Mouse (Mus musculus) CH12.LX (cell line): ENCODE measurements around the gene Mnd1. TPM values are rescaled to one million over a fixed set of nuclear protein-coding genes. Genes with fewer than 3 reads are reported as not detected.

ENCODE experiments used
- DNase-seq: peaks from one replicate; pipeline ENCODE4 v3.0.0-alpha.2; 2013; ENCODE audit errors: extremely low read depth
- H3K27ac ChIP-seq: 2 replicates; pipeline ENCODE4 v1.5.1; 2012; ENCODE audit warnings: low read depth, mild to moderate bottlenecking, control low read depth, moderate library complexity; ENCODE audit not compliant: insufficient read depth
- H3K27me3 ChIP-seq: replicated peaks from 2 replicates; pipeline ENCODE3; 2012; ENCODE audit warnings: inconsistent platforms
- H3K36me3 ChIP-seq, 2 experiments: replicated peaks in 1 of 2; 2 replicates each; pipeline versions ENCODE3 to v1.6.1; 2012; ENCODE audit warnings: inconsistent platforms in 1 of 2, low read length in 1 of 2, mild to moderate bottlenecking in 1 of 2, mixed read lengths in 1 of 2, moderate library complexity in 1 of 2; ENCODE audit not compliant: control insufficient read depth in 1 of 2, insufficient read depth in 1 of 2
- H3K4me1 ChIP-seq, 2 experiments: 2 replicates each; pipeline ENCODE4 v1.6.1; 2012; ENCODE audit warnings: inconsistent platforms in 1 of 2, moderate library complexity in 1 of 2; ENCODE audit not compliant: insufficient read depth in 2 of 2, control insufficient read depth in 1 of 2
- H3K4me2 ChIP-seq: 2 replicates; pipeline ENCODE4 v1.6.1; 2012; ENCODE audit warnings: low read depth, mild to moderate bottlenecking, control low read depth; ENCODE audit not compliant: poor library complexity, insufficient read depth, severe bottlenecking
- H3K4me3 ChIP-seq, 3 experiments: fragments of 150-350 bp in 1 of 3; sonication (generic) in 1 of 3; replicated peaks in 1 of 3; 2 replicates each; pipeline versions ENCODE3 to v1.5.1; 2011 to 2012; ENCODE audit warnings: low read depth in 2 of 3, low read length in 2 of 3, mild to moderate bottlenecking in 2 of 3, moderate library complexity in 2 of 3, control low read depth in 1 of 3, improper control_type of control experiment in 1 of 3, inconsistent platforms in 1 of 3, mixed read lengths in 1 of 3; ENCODE audit not compliant: poor library complexity in 1 of 3
- H3K79me2 ChIP-seq: replicated peaks from 2 replicates; pipeline ENCODE4 v1.6.1; 2012; ENCODE audit warnings: mild to moderate bottlenecking, moderate library complexity; ENCODE audit not compliant: control insufficient read depth, poor library complexity, insufficient read depth, severe bottlenecking; ENCODE audit errors: extremely low read depth
- H3K9ac ChIP-seq: 2 replicates; pipeline ENCODE4 v1.6.1; 2012; ENCODE audit warnings: low read depth, mild to moderate bottlenecking, control low read depth, moderate library complexity; ENCODE audit not compliant: insufficient read depth
- H3K9me3 ChIP-seq: replicated peaks from 2 replicates; pipeline ENCODE3; 2012; ENCODE audit warnings: low read length, inconsistent platforms, mixed read lengths
- BHLHE40 ChIP-seq: IDR thresholded peaks from 2 replicates; pipeline ENCODE4 v1.6.1; 2011; ENCODE audit warnings: mild to moderate bottlenecking, low read depth, low read length, improper control_type of control experiment
- CHD1 ChIP-seq: IDR thresholded peaks from 2 replicates; pipeline ENCODE4 v1.6.1; 2012; ENCODE audit warnings: low read depth, low read length, improper control_type of control experiment, inconsistent platforms
- CHD2 ChIP-seq: IDR thresholded peaks from 2 replicates; pipeline ENCODE4 v1.6.1; 2011; ENCODE audit warnings: low read length, improper control_type of control experiment
- E2F4 ChIP-seq: IDR thresholded peaks from 2 replicates; pipeline ENCODE4 v1.6.1; 2011; ENCODE audit warnings: low read depth, low read length, improper control_type of control experiment; ENCODE audit not compliant: insufficient replicate concordance
- ELF1 ChIP-seq: IDR thresholded peaks from 2 replicates; pipeline ENCODE4 v1.6.1; 2014; ENCODE audit warnings: low read depth, mild to moderate bottlenecking, inconsistent platforms, low read length, improper control_type of control experiment
- ETS1 ChIP-seq: conservative IDR thresholded peaks from 2 replicates; pipeline ENCODE4 v1.6.1; 2012; ENCODE audit warnings: low read depth, mild to moderate bottlenecking, inconsistent platforms, low read length, improper control_type of control experiment, moderate library complexity
- GABPA ChIP-seq: IDR thresholded peaks from 2 replicates; pipeline ENCODE4 v1.6.1; 2012; ENCODE audit warnings: low read depth, low read length, improper control_type of control experiment, inconsistent platforms; ENCODE audit not compliant: insufficient replicate concordance
- HCFC1 ChIP-seq: IDR thresholded peaks from 2 replicates; pipeline ENCODE4 v1.6.1; 2012; ENCODE audit warnings: low read depth, mild to moderate bottlenecking, inconsistent platforms, low read length, improper control_type of control experiment
- IRF4 ChIP-seq: IDR thresholded peaks from 2 replicates; pipeline ENCODE4 v1.6.1; 2014; ENCODE audit warnings: low read depth, mild to moderate bottlenecking, inconsistent platforms, low read length, improper control_type of control experiment
- JUND ChIP-seq: conservative IDR thresholded peaks from 2 replicates; pipeline ENCODE4 v1.6.1; 2011; ENCODE audit warnings: low read depth, low read length, improper control_type of control experiment
- KAT2A ChIP-seq: IDR thresholded peaks from 2 replicates; pipeline ENCODE4 v1.6.1; 2012; ENCODE audit warnings: low read length, improper control_type of control experiment, inconsistent platforms; ENCODE audit not compliant: insufficient replicate concordance
- MAFK ChIP-seq: IDR thresholded peaks from 2 replicates; pipeline ENCODE4 v1.6.1; 2011; ENCODE audit warnings: low read length, improper control_type of control experiment; ENCODE audit not compliant: insufficient replicate concordance
- MAX ChIP-seq: IDR thresholded peaks from 2 replicates; pipeline ENCODE4 v1.6.1; 2011; ENCODE audit warnings: low read length, improper control_type of control experiment
- MAZ ChIP-seq: IDR thresholded peaks from 2 replicates; pipeline ENCODE4 v1.6.1; 2012; ENCODE audit warnings: low read depth, mild to moderate bottlenecking, inconsistent platforms, low read length, improper control_type of control experiment, moderate library complexity
- MEF2A ChIP-seq: IDR thresholded peaks from 2 replicates; pipeline ENCODE4 v1.6.1; 2014; ENCODE audit warnings: low read depth, mild to moderate bottlenecking, inconsistent platforms, low read length, improper control_type of control experiment, borderline replicate concordance
- MXI1 ChIP-seq: IDR thresholded peaks from 2 replicates; pipeline ENCODE4 v1.6.1; 2011; ENCODE audit warnings: mild to moderate bottlenecking, low read depth, low read length, improper control_type of control experiment
- MYC ChIP-seq: IDR thresholded peaks from 2 replicates; pipeline ENCODE4 v1.6.1; 2011; ENCODE audit warnings: low read depth, mild to moderate bottlenecking, improper control_type of control experiment, low read length
- NELFE ChIP-seq: IDR thresholded peaks from 2 replicates; pipeline ENCODE4 v1.6.1; 2011; ENCODE audit warnings: low read depth, low read length, improper control_type of control experiment
- NRF1 ChIP-seq: IDR thresholded peaks from 2 replicates; pipeline ENCODE4 v1.6.1; 2014; ENCODE audit warnings: low read depth, mild to moderate bottlenecking, inconsistent platforms, low read length, improper control_type of control experiment, moderate library complexity
- RCOR1 ChIP-seq: conservative IDR thresholded peaks from 2 replicates; pipeline ENCODE4 v1.6.1; 2012; ENCODE audit warnings: low read depth, mild to moderate bottlenecking, inconsistent platforms, low read length, improper control_type of control experiment
- SIN3A ChIP-seq: IDR thresholded peaks from 2 replicates; pipeline ENCODE4 v1.6.1; 2012; ENCODE audit warnings: low read length, improper control_type of control experiment, inconsistent platforms
- SMC3 ChIP-seq: IDR thresholded peaks from 2 replicates; pipeline ENCODE4 v1.6.1; 2011; ENCODE audit warnings: low read depth, low read length, improper control_type of control experiment
- TBP ChIP-seq: conservative IDR thresholded peaks from 2 replicates; pipeline ENCODE4 v1.6.1; 2011; ENCODE audit warnings: low read depth, low read length, improper control_type of control experiment
- USF1 ChIP-seq: IDR thresholded peaks from 2 replicates; pipeline ENCODE4 v1.6.1; 2014; ENCODE audit warnings: low read depth, mild to moderate bottlenecking, inconsistent platforms, low read length, improper control_type of control experiment
- USF2 ChIP-seq: conservative IDR thresholded peaks from 2 replicates; pipeline ENCODE4 v1.6.1; 2011; ENCODE audit warnings: low read depth, low read length, improper control_type of control experiment
- ZC3H11A ChIP-seq: IDR thresholded peaks from 2 replicates; pipeline ENCODE4 v1.6.1; 2012; ENCODE audit warnings: low read depth, mild to moderate bottlenecking, inconsistent platforms, low read length, improper control_type of control experiment
- ZKSCAN1 ChIP-seq: IDR thresholded peaks from 2 replicates; pipeline ENCODE4 v1.6.1; 2012; ENCODE audit warnings: low read depth, inconsistent platforms, low read length, improper control_type of control experiment, borderline replicate concordance
- ZMIZ1 ChIP-seq: IDR thresholded peaks from 2 replicates; pipeline ENCODE4 v1.6.1; 2012; ENCODE audit warnings: low read depth, mild to moderate bottlenecking, inconsistent platforms, low read length, improper control_type of control experiment
- ZNF384 ChIP-seq: IDR thresholded peaks from 2 replicates; pipeline ENCODE4 v1.6.1; 2012; ENCODE audit warnings: low read depth, low read length, improper control_type of control experiment, inconsistent platforms
- dilution Hi-C: fragments of 300-500 bp; cut with MboI; formaldehyde crosslinking; loops from 2 replicates; pipeline ENCODE4 v1.14.3; 2020; ENCODE audit warnings: low sequenced_read_pairs; ENCODE audit not compliant: extremely low pct_unique_long_range_greater_than_20kb, extremely low pct_ligation_motif_present
- in situ Hi-C: fragments of 300-500 bp; cut with MboI; formaldehyde crosslinking; loops from 3 replicates; pipeline ENCODE4 v1.14.3; 2019; ENCODE audit warnings: low sequenced_read_pairs, low pct_ligation_motif_present, low pct_unique_long_range_greater_than_20kb, mixed read lengths
- polyA plus RNA-seq: library from polyadenylated mRNA; unstranded; fragments of >175 nt; gene quantifications from 2 replicates; pipeline ENCODE4 v1.2.1, GENCODE M21; 2012; ENCODE audit warnings: low read depth; ENCODE audit not compliant: insufficient read length
- total RNA-seq, 2 experiments: library from RNA; depleted of rRNA; stranded (reverse); fragments of 300-350 nt in 1 of 2; fragments of >200 nt in 1 of 2; gene quantifications; 2 replicates each; pipeline ENCODE4 v1.2.3; 2012 to 2014

The Mnd1 gene
- total and polyA plus RNA-seq, 3 experiments = 14.2 to 23.1 (median 19.0) TPM

- Histone ChIP-seq H3K27ac (no peak overlapping the region), H3K4me3 (no peak overlapping the region), H3K36me3 (peaks cover 3 to 50% of the 10 kb centered on the region in 2 experiments), H3K4me2 (no peak overlapping the region), H3K79me2 (peaks cover 2% of the 10 kb centered on the region; the same call in 1 of the 2 replicates), H3K9me3 (no peaks in the 10 kb centered on the region), H3K4me1 (peaks cover 0 to 9% of the 10 kb centered on the region in 2 experiments; a peak in 1 of 4 replicates), H3K27me3 (no peaks in the 10 kb centered on the region), H3K9ac (no peak overlapping the region)
- DNase-seq = no peak
- dilution Hi-C loops (no loop called here), in situ Hi-C loops (no loop called here)
- no peak for TF ChIP-seq ZC3H11A
- no peak for TF ChIP-seq USF2
- no peak for TF ChIP-seq NRF1
- no peak for TF ChIP-seq MXI1
- TF ChIP-seq SMC3 = no peak
- TF ChIP-seq GABPA = no peak
- TF ChIP-seq MAZ = no peak
- TF ChIP-seq E2F4 = no peak
- TF ChIP-seq HCFC1 = no peak
- no peak for TF ChIP-seq MAFK
- TF ChIP-seq TBP = no peak
- TF ChIP-seq SIN3A = no peak
- TF ChIP-seq USF1 = no peak
- no peak for TF ChIP-seq NELFE
- TF ChIP-seq BHLHE40 = no peak
- no peak for TF ChIP-seq ETS1
These were observed 19.1 kb downstream of the Mnd1 start for GRCm38 (mm10) chr3:84136509-84136908.

- no peak overlapping the region for H3K4me3 ChIP-seq
- TF ChIP-seq ZKSCAN1 (no peak), MYC (no peak), CHD1 (no peak), JUND (no peak), MEF2A (no peak), CHD2 (no peak), KAT2A (no peak), TBP (no peak), GABPA (no peak), MAFK (no peak), ELF1 (no peak), NRF1 (no peak), E2F4 (no peak), RCOR1 (no peak), ZNF384 (no peak), MAX (no peak), IRF4 (no peak), ETS1 (no peak), ZMIZ1 (no peak)
- in situ Hi-C loops = no loop called here
- no peak overlapping the region for H3K9ac ChIP-seq
- H3K4me2 ChIP-seq = no peak overlapping the region
- peaks cover 2% of the 10 kb centered on the region; the same call in 1 of the 2 replicates for H3K79me2 ChIP-seq
- no peak overlapping the region for H3K27ac ChIP-seq
- peaks cover 0 to 9% of the 10 kb centered on the region in 2 experiments; a peak in 1 of 4 replicates for H3K4me1 ChIP-seq
- H3K27me3 ChIP-seq = no peaks in the 10 kb centered on the region
- H3K36me3 ChIP-seq = peaks cover 3 to 48% of the 10 kb centered on the region in 2 experiments
- dilution Hi-C loops = no loop called here
- H3K9me3 ChIP-seq = no peaks in the 10 kb centered on the region
- no peak for DNase-seq
These were observed 19.7 kb downstream of the Mnd1 start for GRCm38 (mm10) chr3:84135933-84136332.
